Mouse (Mus musculus) induced T-regulatory cell, adult 2 months (primary cell): ENCODE measurements at regions not wholly inside any gene's neighbourhood (a gene's known extent, or its start where the extent isn't known, plus 50 kb on each side); places are given as distances from the start of the nearest gene placed in this dataset.

ENCODE experiments used
- DNase-seq: peaks from one replicate; pipeline ENCODE4 v3.0.0-alpha.2; 2012; ENCODE audit warnings: low read depth

- DNase-seq: no peak
Observed at GRCm38 (mm10) chr4:7222922-7223321, 1015.9 kb downstream of the Car8 start.

GRCm38 (mm10) chr4:7220426-7220825, 1018.4 kb downstream of the Car8 start:
- DNase-seq: no peak

- DNase-seq: no peak
Observed at GRCm38 (mm10) chr4:7215048-7216030, 1023.5 kb downstream of the Car8 start.

GRCm38 (mm10) chr4:7206987-7207386, 1031.9 kb downstream of the Car8 start:
- peak; percentile 32 for DNase-seq

- DNase-seq: no peak
Observed at GRCm38 (mm10) chr4:7201816-7202215, 1037.0 kb downstream of the Car8 start.

GRCm38 (mm10) chr4:7199941-7200340, 1038.9 kb downstream of the Car8 start:
- no peak for DNase-seq

- peak; percentile 39 for DNase-seq
Observed at GRCm38 (mm10) chr4:7199052-7199451, 1039.8 kb downstream of the Car8 start.

- no peak for DNase-seq
Observed at GRCm38 (mm10) chr4:7196570-7196969, 1042.3 kb downstream of the Car8 start.

GRCm38 (mm10) chr4:7195619-7196018, 1043.2 kb downstream of the Car8 start:
- no peak for DNase-seq

- no peak for DNase-seq
Observed at GRCm38 (mm10) chr4:7191912-7192311, 1046.9 kb downstream of the Car8 start.

- no peak for DNase-seq
Observed at GRCm38 (mm10) chr4:7191228-7191627, 1047.6 kb downstream of the Car8 start.

- DNase-seq: peak; percentile 17
Observed at GRCm38 (mm10) chr4:7175030-7175429, 1063.8 kb downstream of the Car8 start.

GRCm38 (mm10) chr4:7172528-7173306, 1066.1 kb downstream of the Car8 start:
- peak; percentile 43 for DNase-seq

- no peak for DNase-seq
Observed at GRCm38 (mm10) chr4:7171637-7172417, 1067.0 kb downstream of the Car8 start.

GRCm38 (mm10) chr4:7161411-7161810, 1077.4 kb downstream of the Car8 start:
- no peak for DNase-seq

- DNase-seq: no peak
Observed at GRCm38 (mm10) chr4:7157883-7158282, 1081.0 kb downstream of the Car8 start.

- DNase-seq: no peak
Observed at GRCm38 (mm10) chr4:7154256-7154655, 1084.6 kb downstream of the Car8 start.

- DNase-seq: no peak
Observed at GRCm38 (mm10) chr4:7153835-7154234, 1085.0 kb downstream of the Car8 start.

- no peak for DNase-seq
Observed at GRCm38 (mm10) chr4:7145756-7146155, 1093.1 kb downstream of the Car8 start.

GRCm38 (mm10) chr4:7144215-7144614, 1094.6 kb downstream of the Car8 start:
- no peak for DNase-seq

- no peak for DNase-seq
Observed at GRCm38 (mm10) chr4:7143676-7144075, 1095.2 kb downstream of the Car8 start.

- DNase-seq: no peak
Observed at GRCm38 (mm10) chr4:7142781-7143180, 1096.1 kb downstream of the Car8 start.
